Mouse (Mus musculus) lung, postnatal 0 days (tissue): Measurements from ENCODE around the gene Pogz.

Experiments
- CTCF ChIP-seq: IDR thresholded peaks from 2 replicates; pipeline ENCODE4 v1.5.1; 2016; ENCODE audit warnings: antibody characterized with exemption, mild to moderate bottlenecking
- EP300 ChIP-seq: IDR thresholded peaks from 2 replicates; pipeline ENCODE4 v1.6.1; 2016; ENCODE audit warnings: antibody characterized with exemption, mild to moderate bottlenecking, control low read depth

DNA sequence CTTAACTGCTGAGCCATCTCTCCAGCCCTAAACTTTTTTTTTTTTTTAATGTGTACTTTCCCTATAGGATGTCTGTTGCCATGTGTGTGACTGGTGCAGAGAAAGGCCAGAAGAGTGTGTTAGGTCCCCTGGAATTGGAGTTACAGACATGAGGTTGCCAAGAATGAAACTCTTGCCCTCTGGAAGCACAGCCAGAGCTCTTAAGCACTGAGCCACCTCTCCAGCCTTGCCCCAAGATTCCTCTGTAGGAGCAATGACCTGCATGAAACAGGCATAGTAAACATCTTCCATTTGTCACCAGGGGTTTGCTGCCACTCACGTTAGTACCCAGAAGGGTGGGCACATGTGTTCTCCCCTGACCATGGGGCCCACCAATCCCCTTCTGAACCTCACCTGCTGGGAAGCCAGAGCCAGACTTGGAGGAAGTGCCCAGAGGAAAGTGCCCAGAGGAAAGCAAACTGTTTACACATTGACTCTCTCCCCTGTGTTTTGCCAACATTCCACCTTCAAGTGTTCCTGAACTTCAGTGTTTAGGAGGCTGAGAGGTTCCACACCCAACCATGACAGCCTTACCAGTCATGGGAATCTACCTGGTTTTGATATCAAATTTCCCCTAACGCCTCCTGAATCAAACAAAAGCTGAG, 73.8 kb downstream of the Pogz start:
- TF ChIP-seq CTCF, result no peak
- peak; percentile 97 for TF ChIP-seq EP300
